Mouse (Mus musculus) lung, adult 2 months (tissue): Measurements from ENCODE around the gene Nudt22.
A peak's percentile ranks its signal among the peaks of the same experiment; 100 is the strongest.

Source experiments
- CTCF ChIP-seq: fragments of 200-500 bp; IDR thresholded peaks from 2 replicates; pipeline ENCODE4 v1.5.1; 2011; ENCODE audit warnings: mild to moderate bottlenecking, low read length, control low read depth; ENCODE audit not compliant: insufficient read depth
- POLR2A ChIP-seq: fragments of 200-500 bp; IDR thresholded peaks from 2 replicates; pipeline ENCODE4 v1.6.1; 2011; ENCODE audit warnings: low read depth, mild to moderate bottlenecking, control low read depth, low read length, borderline replicate concordance; ENCODE audit errors: extremely low read depth

GRCm38 (mm10) chr19:6954046-6954445 is 41.9 kb downstream of the Nudt22 start:
- TF ChIP-seq POLR2A (peak; percentile 36; the same call in 1 of the 2 replicates), CTCF (peak; percentile 28; the same call in 1 of the 2 replicates)
